Mouse (Mus musculus): Measurements from ENCODE around the gene Hk1. TPM values are rescaled to one million over a fixed set of nuclear protein-coding genes. Genes with fewer than 3 reads are reported as not detected.

The Hk1 gene
- total and polyA plus RNA-seq, 3 experiments = 192 to 740 (median 441) TPM

- H3K36me3 ChIP-seq (ENCODE audit: control insufficient read depth in 1 of 2, insufficient read depth in 2 of 2, low read length in 2 of 2) = no peaks in the 10 kb centered on the region
- no peaks in the 10 kb centered on the region for H3K9me3 ChIP-seq (replicated peaks; ENCODE audit: insufficient read depth, low read length)
- no peak overlapping the region for H3K4me3 ChIP-seq (ENCODE audit: control insufficient read depth in 1 of 2, insufficient read depth in 1 of 2, low read depth in 2 of 2, low read length in 2 of 2)
- no peaks in the 10 kb centered on the region for H3K79me2 ChIP-seq (ENCODE audit: control insufficient read depth, insufficient read depth, low read length, poor library complexity)
- no peaks in the 10 kb centered on the region for H3K27me3 ChIP-seq (ENCODE audit: control insufficient read depth in 1 of 2, insufficient read depth in 2 of 2, low read length in 2 of 2)
- no peak overlapping the region for H3K27ac ChIP-seq (ENCODE audit: control insufficient read depth, low read depth, low read length)
- DNase-seq (ENCODE audit: low read depth, low spot score) = no peak
- no peak overlapping the region for H3K9ac ChIP-seq (ENCODE audit: control insufficient read depth, low read depth, low read length, poor library complexity, severe bottlenecking)
- peaks cover 0 to 3% of the 10 kb centered on the region in 2 experiments; a peak in 2 of 4 replicates for H3K4me1 ChIP-seq (ENCODE audit: control insufficient read depth in 1 of 2, insufficient read depth in 2 of 2, low read length in 2 of 2)
- TF ChIP-seq MAZ (IDR thresholded peaks at IDR 0.05; ENCODE audit: low read depth, low read length) (no peak), MAX (IDR thresholded peaks at IDR 0.05; ENCODE audit: low read length) (no peak), NRF1 (IDR thresholded peaks at IDR 0.05; ENCODE audit: insufficient read depth, low read depth, low read length, poor library complexity, severe bottlenecking) (no peak), POLR2A (IDR thresholded peaks at IDR 0.05; ENCODE audit: control insufficient read depth in 1 of 2, insufficient read depth in 1 of 2, low read depth in 1 of 2, low read length in 2 of 2, poor library complexity in 1 of 2) (no peak), RCOR1 (IDR thresholded peaks at IDR 0.05; ENCODE audit: low read depth, low read length) (no peak), CHD2 (IDR thresholded peaks at IDR 0.05; ENCODE audit: low read length) (no peak), USF1 (IDR thresholded peaks at IDR 0.05; ENCODE audit: low read depth, low read length) (no peak), TCF12 (IDR thresholded peaks at IDR 0.05; ENCODE audit: low read depth, low read length) (no peak), USF2 (IDR thresholded peaks at IDR 0.05; ENCODE audit: borderline replicate concordance in 1 of 2, insufficient read depth in 1 of 2, low read depth in 1 of 2, low read length in 2 of 2) (no peak), ZNF384 (IDR thresholded peaks at IDR 0.05; ENCODE audit: low read depth, low read length) (no peak), EP300 (IDR thresholded peaks at IDR 0.05; ENCODE audit: low read depth in 1 of 2, low read length in 2 of 2) (no peak), NELFE (IDR thresholded peaks at IDR 0.05; ENCODE audit: low read depth, low read length) (no peak), ETS1 (IDR thresholded peaks at IDR 0.05; ENCODE audit: low read depth, low read length) (no peak)
These were observed 147.9 kb downstream of the Hk1 start for GRCm38 (mm10) chr10:62231811-62232210.

GRCm38 (mm10) chr10:62231395-62231732 lies 148.3 kb downstream of the Hk1 start:
- peaks cover 0 to 3% of the 10 kb centered on the region in 2 experiments; a peak in 2 of 4 replicates for H3K4me1 ChIP-seq (ENCODE audit: control insufficient read depth in 1 of 2, insufficient read depth in 2 of 2, low read length in 2 of 2)
- H3K9ac ChIP-seq (ENCODE audit: control insufficient read depth, low read depth, low read length, poor library complexity, severe bottlenecking) = peak overlapping the region; percentile 29; the same call in 1 of the 2 replicates
- peak overlapping the region; percentile 26 to 51; a peak in 2 of 4 replicates for H3K4me3 ChIP-seq (ENCODE audit: control insufficient read depth in 1 of 2, insufficient read depth in 1 of 2, low read depth in 2 of 2, low read length in 2 of 2)
- H3K79me2 ChIP-seq (ENCODE audit: control insufficient read depth, insufficient read depth, low read length, poor library complexity) = no peaks in the 10 kb centered on the region
- no peak overlapping the region for H3K27ac ChIP-seq (ENCODE audit: control insufficient read depth, low read depth, low read length)
- DNase-seq (ENCODE audit: low read depth, low spot score) = no peak
- no peaks in the 10 kb centered on the region for H3K27me3 ChIP-seq (ENCODE audit: control insufficient read depth in 1 of 2, insufficient read depth in 2 of 2, low read length in 2 of 2)
- no peaks in the 10 kb centered on the region for H3K9me3 ChIP-seq (replicated peaks; ENCODE audit: insufficient read depth, low read length)
- no peaks in the 10 kb centered on the region for H3K36me3 ChIP-seq (ENCODE audit: control insufficient read depth in 1 of 2, insufficient read depth in 2 of 2, low read length in 2 of 2)
- TF ChIP-seq MAX (IDR thresholded peaks at IDR 0.05; ENCODE audit: low read length) (0 out of 2 replicates have a peak, but pooled peaks have one; percentile 35), MYB (IDR thresholded peaks at IDR 0.05; ENCODE audit: low read depth, low read length) (no peak)
